16 mouse cellular contexts compared by ENCODE assay signal in genomic region chr10:40163338-40163737, GRCm38 (mm10). TPM values are rescaled to one million over a fixed set of nuclear protein-coding genes. Genes with fewer than 3 reads are reported as not detected.
A peak's percentile ranks its signal among the peaks of the same experiment; 100 is the strongest.
DNase-seq lines count a peak whose midpoint lies in the region; ATAC-seq and TF ChIP-seq lines count a peak whose summit lies in the region.
"Had no signal": no experiment of that assay in that cellular context is flagged by ENCODE, and none has a peak within 500 bp of the region (broad histone marks: within the 10 kb centered on the region; RNA-seq: fewer than 3 reads in every experiment).

No protein-coding gene starts in this region.

- no peak for TF ChIP-seq CTCF in lung, adult 2 months (IDR thresholded peaks at IDR 0.05; ENCODE audit: insufficient read depth, low read length)

- DNase-seq in lung, postnatal 25 days (ENCODE audit: low spot score), result peak; percentile 32
- DNase-seq in lung, adult 2 months, result no peak
- DNase-seq in thymus, postnatal 25 days, result peak; percentile 68
- DNase-seq in frontal cortex, postnatal 25 days (ENCODE audit: low spot score in 2 of 2), result no peak
- DNase-seq in embryo, embryonic 10.5 days (ENCODE audit: low spot score), result no peak
- DNase-seq: adrenal gland, postnatal 14 days; cerebellum, postnatal 10 days had no signal

- no peaks in the 10 kb centered on the region for H3K4me1 ChIP-seq in lung, adult 2 months (ENCODE audit: control insufficient read depth, insufficient read depth, low read length)
- H3K4me1 ChIP-seq: embryonic facial prominence, embryonic 12.5 days; forebrain, embryonic 10.5 days; hindbrain, embryonic 15.5 days; midbrain, embryonic 12.5 days; neural tube, embryonic 12.5 days had no signal

- no peak overlapping the region for H3K4me3 ChIP-seq in lung, adult 2 months (replicated peaks; ENCODE audit: extremely low read depth, low read depth, low read length)
- H3K4me3 ChIP-seq: embryonic facial prominence, embryonic 12.5 days; forebrain, embryonic 10.5 days; hindbrain, embryonic 15.5 days; layer of hippocampus, adult 2 months; midbrain, embryonic 12.5 days; neural tube, embryonic 12.5 days had no signal

- no peak for TF ChIP-seq POLR2A in lung, adult 2 months (IDR thresholded peaks at IDR 0.05; ENCODE audit: borderline replicate concordance, extremely low read depth, low read depth, low read length)

- ATAC-seq in CD4-positive, CD25-positive, alpha-beta regulatory T cell, adult 4 months, result peak; percentile 92
- ATAC-seq in monocyte, adult 5-6 weeks (replicated peaks; ENCODE audit: insufficient number of reproducible peaks, low FRiP score, low TSS enrichment, poor library complexity, severe bottlenecking), result 0 out of 2 replicates have a peak, but pooled peaks have one; percentile 25
- ATAC-seq in erythroblast, adult 5-6 weeks (replicated peaks; ENCODE audit: low FRiP score, poor library complexity, severe bottlenecking), result no peak

- WGBS in lung, adult 2 months, result 72% methylated on average over 8 of the region's 8 CpGs

RNA-seq across cellular contexts. Expression of gene Slc16a10, which starts 21.3 kb away (rescaled TPM):
- 11.3 and 20.7 TPM in 2 replicates for polyA plus RNA-seq in lung, adult 2 months (2012; rRNA removed)
- 1 to 10 TPM; 2.5 to 3.0 TPM for polyA plus RNA-seq in CD4-positive, CD25-positive, alpha-beta regulatory T cell, adult 4 months (2017; shearing (Covaris generic))
- total RNA-seq in monocyte, adult 5-6 weeks (2017), result 19.6 to 23.9 TPM (median 23.2 TPM) in 3 replicates
- 440 and 459 TPM in 2 replicates for total RNA-seq in erythroblast, adult 5-6 weeks (2015; ENCODE audit: low replicate concordance)
- total RNA-seq in erythroblast, adult 5-6 weeks (2017; ENCODE audit: low replicate concordance), result 461 and 469 TPM in 2 replicates

Comparison
In these comparisons a context has a peak if more than half of its experiments do, and no peak if none do; other contexts are left out.
1. DNase-seq: peak in lung, postnatal 25 days (single experiment) and thymus, postnatal 25 days (single experiment); none in lung, adult 2 months (single experiment), frontal cortex, postnatal 25 days (0 of 2) and embryo, embryonic 10.5 days (single experiment).
2. RNA of gene Slc16a10, which starts 21.3 kb away (total RNA-seq): 440 to 469 TPM in erythroblast, adult 5-6 weeks; 19.6 to 23.9 TPM in monocyte, adult 5-6 weeks; every median in the first group is over 10 times any median in the second.